Mouse (Mus musculus): ENCODE data around the gene Gpatch2l. TPM values are rescaled to one million over a fixed set of nuclear protein-coding genes. Genes with fewer than 3 reads are reported as not detected.

The Gpatch2l gene
- polyA plus RNA-seq, 1 experiment: 13.0 TPM

GRCm38 (mm10) chr12:86309902-86310301 lies 68.2 kb downstream of the Gpatch2l start:
- Histone ChIP-seq H3K4me1 (ENCODE audit: control insufficient read depth, insufficient read depth, low read length) (no peaks in the 10 kb centered on the region; the same call in 1 of the 2 replicates), H3K4me3 (replicated peaks; ENCODE audit: extremely low read depth, low read depth, low read length) (no peak overlapping the region)
- WGBS: 68% methylated on average over 4 of the region's 4 CpGs
- no peak for DNase-seq
- no peak for TF ChIP-seq POLR2A (IDR thresholded peaks at IDR 0.05; ENCODE audit: borderline replicate concordance, extremely low read depth, low read depth, low read length)
- TF ChIP-seq CTCF (IDR thresholded peaks at IDR 0.05; ENCODE audit: insufficient read depth, low read length): no peak

- Histone ChIP-seq H3K4me3 (replicated peaks; ENCODE audit: extremely low read depth, low read depth, low read length) (no peak overlapping the region), H3K4me1 (ENCODE audit: control insufficient read depth, insufficient read depth, low read length) (no peaks in the 10 kb centered on the region)
- no peak for DNase-seq
- WGBS: 13% methylated on average over 12 of the region's 12 CpGs
- no peak for TF ChIP-seq CTCF (IDR thresholded peaks at IDR 0.05; ENCODE audit: insufficient read depth, low read length)
- no peak for TF ChIP-seq POLR2A (IDR thresholded peaks at IDR 0.05; ENCODE audit: borderline replicate concordance, extremely low read depth, low read depth, low read length)
Measured at GRCm38 (mm10) chr12:86320629-86321028, 79.0 kb downstream of the Gpatch2l start.

GRCm38 (mm10) chr12:86324297-86324696 lies 82.6 kb downstream of the Gpatch2l start:
- H3K4me3 ChIP-seq (replicated peaks; ENCODE audit: extremely low read depth, low read depth, low read length): no peak overlapping the region
- no peak for DNase-seq
- H3K4me1 ChIP-seq (ENCODE audit: control insufficient read depth, insufficient read depth, low read length): no peaks in the 10 kb centered on the region
- no peak for TF ChIP-seq CTCF (IDR thresholded peaks at IDR 0.05; ENCODE audit: insufficient read depth, low read length)
- TF ChIP-seq POLR2A (IDR thresholded peaks at IDR 0.05; ENCODE audit: borderline replicate concordance, extremely low read depth, low read depth, low read length): no peak
- WGBS: 30% methylated on average over 3 of the region's 3 CpGs

DNA sequence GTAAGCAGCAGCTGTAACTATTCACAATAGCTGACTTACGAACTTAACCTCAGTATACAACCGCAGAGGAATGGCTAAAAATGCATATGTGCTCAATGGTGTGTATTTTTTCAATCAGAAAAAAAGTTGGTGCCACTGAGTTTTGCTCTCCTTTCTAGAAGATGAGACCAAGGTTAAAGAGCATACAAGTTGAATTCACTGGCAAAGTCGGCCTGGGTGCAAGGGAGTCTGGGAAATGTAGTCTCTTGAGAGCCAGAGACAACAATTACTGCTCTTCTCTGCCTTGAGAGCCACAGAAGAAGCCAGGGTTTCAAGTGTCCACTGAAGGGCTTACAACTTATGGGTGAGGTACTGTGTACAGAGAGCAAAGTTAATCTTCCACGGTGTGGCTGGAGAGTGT lies 88.2 kb downstream of the Gpatch2l start:
- no peak overlapping the region for H3K4me3 ChIP-seq (replicated peaks; ENCODE audit: extremely low read depth, low read depth, low read length)
- WGBS: 50% methylated on average over 4 of the region's 4 CpGs
- no peak for DNase-seq
- TF ChIP-seq CTCF (IDR thresholded peaks at IDR 0.05; ENCODE audit: insufficient read depth, low read length) (no peak), POLR2A (IDR thresholded peaks at IDR 0.05; ENCODE audit: borderline replicate concordance, extremely low read depth, low read depth, low read length) (no peak)
- H3K4me1 ChIP-seq (ENCODE audit: control insufficient read depth, insufficient read depth, low read length): no peaks in the 10 kb centered on the region

GRCm38 (mm10) chr12:86330684-86331083 lies 89.0 kb downstream of the Gpatch2l start:
- no peak for DNase-seq
- H3K4me3 ChIP-seq (replicated peaks; ENCODE audit: extremely low read depth, low read depth, low read length): no peak overlapping the region
- H3K4me1 ChIP-seq (ENCODE audit: control insufficient read depth, insufficient read depth, low read length): no peaks in the 10 kb centered on the region
- WGBS: 85% methylated on average over 9 of the region's 9 CpGs
- no peak for TF ChIP-seq POLR2A (IDR thresholded peaks at IDR 0.05; ENCODE audit: borderline replicate concordance, extremely low read depth, low read depth, low read length)
- TF ChIP-seq CTCF (IDR thresholded peaks at IDR 0.05; ENCODE audit: insufficient read depth, low read length): no peak

DNA sequence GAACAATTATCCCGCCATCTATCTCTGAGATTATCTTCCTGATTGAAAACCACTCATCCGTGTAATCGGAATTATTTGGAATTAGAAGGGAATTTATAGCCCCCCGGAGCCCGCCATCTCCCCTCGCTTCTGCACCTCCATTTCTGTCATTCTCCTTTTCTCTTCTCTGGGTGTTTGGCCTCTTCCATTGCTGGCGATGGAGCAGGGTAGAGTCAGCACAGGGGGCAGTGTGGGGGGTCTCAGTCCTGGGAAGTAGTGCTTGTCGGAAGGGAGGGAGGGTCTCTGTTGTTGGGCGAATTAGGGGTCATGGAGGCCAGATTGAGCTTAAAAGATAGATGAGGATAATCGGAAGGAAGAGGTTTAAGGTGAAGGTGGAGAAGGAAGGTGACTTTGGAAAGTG lies 89.6 kb downstream of the Gpatch2l start:
- WGBS: 78% methylated on average over 10 of the region's 10 CpGs
- H3K4me3 ChIP-seq (replicated peaks; ENCODE audit: extremely low read depth, low read depth, low read length): no peak overlapping the region
- no peak for TF ChIP-seq CTCF (IDR thresholded peaks at IDR 0.05; ENCODE audit: insufficient read depth, low read length)
- DNase-seq: no peak
- no peaks in the 10 kb centered on the region for H3K4me1 ChIP-seq (ENCODE audit: control insufficient read depth, insufficient read depth, low read length)

GRCm38 (mm10) chr12:86336209-86336608 lies 94.6 kb downstream of the Gpatch2l start:
- 97% methylated on average over 3 of the region's 3 CpGs for WGBS
- no peak overlapping the region for H3K4me3 ChIP-seq (replicated peaks; ENCODE audit: extremely low read depth, low read depth, low read length)
- TF ChIP-seq CTCF (IDR thresholded peaks at IDR 0.05; ENCODE audit: insufficient read depth, low read length) (no peak), POLR2A (IDR thresholded peaks at IDR 0.05; ENCODE audit: borderline replicate concordance, extremely low read depth, low read depth, low read length) (no peak)
- DNase-seq: no peak
- no peaks in the 10 kb centered on the region for H3K4me1 ChIP-seq (ENCODE audit: control insufficient read depth, insufficient read depth, low read length)

DNA sequence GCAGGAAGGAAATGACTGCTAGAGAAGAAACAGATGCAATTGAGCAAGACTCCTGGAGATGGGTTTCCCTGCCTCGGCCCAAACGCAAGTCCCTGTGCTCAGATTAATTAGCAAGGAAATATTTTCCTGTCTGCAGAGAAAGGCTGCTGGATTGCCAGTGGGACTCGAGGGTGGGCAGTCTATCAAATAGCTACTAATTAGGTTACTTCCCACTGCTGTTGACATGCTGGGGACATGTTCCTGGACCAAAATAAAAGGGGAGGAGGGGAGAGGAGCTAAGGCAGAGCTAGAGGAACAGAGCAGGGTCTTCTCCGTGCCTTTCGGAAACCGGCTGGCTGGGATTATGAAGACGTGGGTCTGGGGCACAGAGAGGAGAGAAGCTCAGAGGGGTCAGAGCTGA lies 95.2 kb downstream of the Gpatch2l start:
- H3K4me3 ChIP-seq (replicated peaks; ENCODE audit: extremely low read depth, low read depth, low read length): no peak overlapping the region
- DNase-seq: no peak
- H3K4me1 ChIP-seq (ENCODE audit: control insufficient read depth, insufficient read depth, low read length): no peaks in the 10 kb centered on the region
- 26% methylated on average over 7 of the region's 7 CpGs for WGBS
- TF ChIP-seq CTCF (IDR thresholded peaks at IDR 0.05; ENCODE audit: insufficient read depth, low read length): no peak
- no peak for TF ChIP-seq POLR2A (IDR thresholded peaks at IDR 0.05; ENCODE audit: borderline replicate concordance, extremely low read depth, low read depth, low read length)

Other genes starting within 250 kb of the Gpatch2l start
- 24.8 and 33.9 TPM in 2 replicates for gene Tgfb3, start 162.8 kb upstream of the Gpatch2l start, polyA plus RNA-seq (2012; rRNA removed)
- gene Ift43, start 159.3 kb upstream of the Gpatch2l start, polyA plus RNA-seq (2012; rRNA removed): 32.8 and 49.6 TPM in 2 replicates
- gene Esrrb, start 119.3 kb downstream of the Gpatch2l start, polyA plus RNA-seq (2012; rRNA removed): 0.08 and 0.44 TPM in 2 replicates

Measured in lung, adult 2 months (tissue).